ENCODE assay signal across 8 mouse cellular contexts in the genomic region with DNA sequence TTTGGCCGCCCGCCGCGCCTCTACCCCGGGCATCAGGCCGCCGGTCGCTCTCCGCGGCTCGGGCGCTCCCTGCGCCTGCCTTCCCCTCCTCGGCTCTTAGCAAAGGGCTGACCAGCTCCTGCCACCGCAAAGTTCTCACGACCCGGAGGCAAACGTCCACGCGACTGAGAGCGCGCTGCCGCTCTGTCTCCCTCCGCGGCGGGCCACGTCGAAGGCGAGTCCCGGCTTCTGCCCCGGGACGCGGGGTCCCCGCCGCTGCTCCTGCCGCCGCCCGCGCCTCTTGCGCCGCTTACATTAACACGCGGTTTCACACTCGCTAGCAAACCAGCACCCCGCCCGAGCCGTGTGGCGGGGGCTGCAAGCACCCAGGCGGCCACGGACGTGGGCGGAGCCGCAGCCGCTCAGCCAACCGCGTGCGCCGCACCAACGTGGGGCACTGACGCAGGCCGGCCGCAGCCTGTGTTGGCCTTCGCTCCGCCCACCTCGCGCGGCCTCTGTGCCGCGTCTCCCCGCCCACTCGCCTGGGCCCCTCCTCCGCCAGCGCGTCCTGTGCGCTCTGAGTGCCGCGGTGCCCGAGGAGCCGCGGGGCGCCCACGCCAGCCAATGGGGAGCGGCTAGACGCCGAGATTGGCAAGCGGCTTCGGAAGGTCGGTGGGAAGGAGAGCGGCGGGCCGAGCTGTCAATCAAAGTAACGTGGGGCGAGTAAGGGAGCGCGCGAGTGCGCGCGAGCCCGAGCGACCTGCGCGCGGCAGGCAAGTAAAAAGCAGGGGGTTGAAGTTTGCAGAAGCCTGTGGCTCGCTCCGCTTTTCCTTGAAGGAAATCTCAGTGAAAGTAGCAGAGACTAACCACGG. TPM values are rescaled to one million over a fixed set of nuclear protein-coding genes. Genes with fewer than 3 reads are reported as not detected.
A peak's percentile ranks its signal among the peaks of the same experiment; 100 is the strongest.
DNase-seq lines count a peak whose midpoint lies in the region; ATAC-seq and TF ChIP-seq lines count a peak whose summit lies in the region.

Gene Tle1, minus strand, starts transcription at position 361 of the 851 bp plus-strand sequence.

- peak within 1 kb of the TSS; percentile 96 for H3K4me3 ChIP-seq in forebrain, embryonic 10.5 days
- H3K4me3 ChIP-seq in heart, embryonic 15.5 days: peak within 1 kb of the TSS; percentile 75
- peak within 1 kb of the TSS; percentile 84 to 87 for H3K4me3 ChIP-seq in liver, embryonic 14.5 days (ENCODE audit: insufficient read depth in 1 of 2, low read depth in 2 of 2, low read length in 2 of 2)
- peak within 1 kb of the TSS; percentile 89 for H3K4me3 ChIP-seq in neural tube, embryonic 11.5 days (ENCODE audit: low read depth, low read length)
- H3K4me3 ChIP-seq in stomach, postnatal 0 days (ENCODE audit: low read depth, low read length): peak within 1 kb of the TSS; percentile 77

- H3K27ac ChIP-seq in forebrain, embryonic 10.5 days: peak within 1 kb of the TSS; percentile 98
- H3K27ac ChIP-seq in heart, embryonic 15.5 days: peak within 1 kb of the TSS; percentile 91
- peak within 1 kb of the TSS; percentile 59 for H3K27ac ChIP-seq in liver, embryonic 14.5 days
- H3K27ac ChIP-seq in neural tube, embryonic 11.5 days (ENCODE audit: low read depth, low read length): peak within 1 kb of the TSS; percentile 85
- peak within 1 kb of the TSS; percentile 95 for H3K27ac ChIP-seq in stomach, postnatal 0 days (replicated peaks)

- ATAC-seq in CD4-positive, CD25-positive, alpha-beta regulatory T cell, adult 4 months: peak; percentile 83
- peak; percentile 98 for ATAC-seq in heart, embryonic 15.5 days (replicated peaks; ENCODE audit: insufficient number of reproducible peaks, insufficient read depth, low FRiP score, low read depth)
- ATAC-seq in liver, embryonic 14.5 days (ENCODE audit: insufficient read depth): peak; percentile 92
- peak; percentile 95 for ATAC-seq in neural tube, embryonic 11.5 days (ENCODE audit: insufficient read depth, low FRiP score, low TSS enrichment)
- ATAC-seq in stomach, postnatal 0 days (ENCODE audit: low FRiP score, low TSS enrichment): peak; percentile 98

- H3K9me3 ChIP-seq in forebrain, embryonic 10.5 days: no peaks in the 10 kb centered on the region
- H3K9me3 ChIP-seq in heart, embryonic 15.5 days (replicated peaks): no peaks in the 10 kb centered on the region
- no peaks in the 10 kb centered on the region for H3K9me3 ChIP-seq in liver, embryonic 14.5 days (ENCODE audit: control insufficient read depth, low read length)
- H3K9me3 ChIP-seq in neural tube, embryonic 11.5 days (ENCODE audit: control insufficient read depth, low read length): no peaks in the 10 kb centered on the region
- H3K9me3 ChIP-seq in stomach, postnatal 0 days (ENCODE audit: control insufficient read depth, low read length): no peaks in the 10 kb centered on the region

- peaks cover 59% of the 10 kb centered on the region for H3K4me1 ChIP-seq in forebrain, embryonic 10.5 days
- H3K4me1 ChIP-seq in heart, embryonic 15.5 days (replicated peaks): peaks cover 30% of the 10 kb centered on the region
- H3K4me1 ChIP-seq in liver, embryonic 14.5 days (replicated peaks; ENCODE audit: control insufficient read depth in 2 of 2, insufficient read depth in 2 of 2, low read length in 1 of 2): peaks cover 3 to 4% of the 10 kb centered on the region in 2 experiments; a peak in 3 of 4 replicates
- H3K4me1 ChIP-seq in neural tube, embryonic 11.5 days (ENCODE audit: control insufficient read depth, insufficient read depth, low read length): peaks cover 13% of the 10 kb centered on the region; the same call in 1 of the 2 replicates
- peaks cover 3% of the 10 kb centered on the region; the same call in 1 of the 2 replicates for H3K4me1 ChIP-seq in stomach, postnatal 0 days (replicated peaks; ENCODE audit: control insufficient read depth, insufficient read depth)

- WGBS in forebrain, embryonic 10.5 days: under 1% methylated on average over 106 of the region's 107 CpGs
- under 1% methylated on average over 97 of the region's 107 CpGs for WGBS in heart, embryonic 15.5 days
- WGBS in liver, embryonic 14.5 days (ENCODE audit: insufficient replicate concordance): under 1% methylated on average over 105 of the region's 107 CpGs
- WGBS in neural tube, embryonic 11.5 days: under 1% methylated on average over 97 of the region's 107 CpGs
- WGBS in stomach, postnatal 0 days: under 1% methylated on average over 103 of the region's 107 CpGs

- peak; percentile 91 for DNase-seq in c-Kit-positive CD71-negative TER-119-negative erythroid progenitor cells, embryonic 14.5 days (ENCODE audit: low read depth)
- peak; percentile 98 for DNase-seq in forebrain, embryonic 10.5 days (ENCODE audit: extremely low spot score, low spot score)
- DNase-seq in kidney, postnatal 25 days: peak; percentile 99 to 100
- DNase-seq in liver, embryonic 14.5 days (ENCODE audit: low read depth in 3 of 3, low spot score in 3 of 3): peak; percentile 82 to 93 (median 90)
- DNase-seq in neural tube, embryonic 11.5 days (ENCODE audit: low spot score): peak; percentile 100
- DNase-seq in stomach, postnatal 0 days (ENCODE audit: low spot score): peak; percentile 100

- no peak for TF ChIP-seq CTCF in liver, embryonic 14.5 days (IDR thresholded peaks at IDR 0.05; ENCODE audit: low read depth)
- TF ChIP-seq CTCF in stomach, postnatal 0 days (IDR thresholded peaks at IDR 0.05; ENCODE audit: low read depth): no peak

- H3K27me3 ChIP-seq in forebrain, embryonic 10.5 days (ENCODE audit: poor library complexity, severe bottlenecking): peaks cover 8% of the 10 kb centered on the region
- peaks cover 48% of the 10 kb centered on the region for H3K27me3 ChIP-seq in heart, embryonic 15.5 days
- H3K27me3 ChIP-seq in liver, embryonic 14.5 days (ENCODE audit: control insufficient read depth, insufficient read depth, low read length): peaks cover 22% of the 10 kb centered on the region
- no peaks in the 10 kb centered on the region for H3K27me3 ChIP-seq in neural tube, embryonic 11.5 days (ENCODE audit: control insufficient read depth, insufficient read depth, low read length)
- no peaks in the 10 kb centered on the region for H3K27me3 ChIP-seq in stomach, postnatal 0 days (ENCODE audit: control insufficient read depth, insufficient read depth, low read length)

- H3K4me2 ChIP-seq in heart, embryonic 15.5 days: peak within 1 kb of the TSS; percentile 94
- H3K4me2 ChIP-seq in liver, embryonic 14.5 days (ENCODE audit: low read depth): peak within 1 kb of the TSS; percentile 97
- H3K4me2 ChIP-seq in neural tube, embryonic 11.5 days (ENCODE audit: low read depth): peak within 1 kb of the TSS; percentile 74
- peak within 1 kb of the TSS; percentile 84 for H3K4me2 ChIP-seq in stomach, postnatal 0 days (replicated peaks; ENCODE audit: low read depth)

- H3K9ac ChIP-seq in heart, embryonic 15.5 days: peak within 1 kb of the TSS; percentile 69
- H3K9ac ChIP-seq in liver, embryonic 14.5 days (replicated peaks): peak within 1 kb of the TSS; percentile 74
- H3K9ac ChIP-seq in neural tube, embryonic 11.5 days (ENCODE audit: low read length): peak within 1 kb of the TSS; percentile 88
- H3K9ac ChIP-seq in stomach, postnatal 0 days (ENCODE audit: low read length): peak within 1 kb of the TSS; percentile 80

- no peak for TF ChIP-seq EP300 in liver, embryonic 14.5 days (IDR thresholded peaks at IDR 0.05; ENCODE audit: low read depth)
- TF ChIP-seq EP300 in stomach, postnatal 0 days (optimal IDR thresholded peaks at IDR 0.05): no peak

- H3K36me3 ChIP-seq in forebrain, embryonic 10.5 days (replicated peaks): peaks cover 13% of the 10 kb centered on the region
- no peaks in the 10 kb centered on the region for H3K36me3 ChIP-seq in heart, embryonic 15.5 days
- no peaks in the 10 kb centered on the region; the same call in 1 of the 2 replicates for H3K36me3 ChIP-seq in liver, embryonic 14.5 days (replicated peaks; ENCODE audit: control insufficient read depth, insufficient read depth, low read depth)
- H3K36me3 ChIP-seq in neural tube, embryonic 11.5 days (ENCODE audit: control insufficient read depth, insufficient read depth, low read length): no peaks in the 10 kb centered on the region
- no peaks in the 10 kb centered on the region for H3K36me3 ChIP-seq in stomach, postnatal 0 days (ENCODE audit: control insufficient read depth, insufficient read depth, low read length)

RNA-seq across cellular contexts. Expression of gene Tle1, which starts in this region (rescaled TPM):
- polyA plus RNA-seq in CD4-positive, CD25-positive, alpha-beta regulatory T cell, adult 4 months (2017; shearing (Covaris generic)): 1 to 10 TPM; 1.1 to 1.3 TPM
- 39.2 and 39.8 TPM in 2 replicates for polyA plus RNA-seq in forebrain, embryonic 10.5 days (2016; fragmentation: Nextera tagmentation; extraction: Ambion mirVana)
- polyA plus RNA-seq in heart, embryonic 15.5 days (2015; fragmentation: Nextera tagmentation; extraction: Ambion mirVana): 6.1 and 10.1 TPM in 2 replicates
- polyA plus RNA-seq in liver, embryonic 14.5 days (2012; rRNA removed): 9.1 and 9.4 TPM in 2 replicates
- polyA plus RNA-seq in liver, embryonic 14.5 days (2014; fragmentation: Nextera tagmentation; extraction: Ambion mirVana): 5.8 and 7.7 TPM in 2 replicates
- polyA plus RNA-seq in neural tube, embryonic 11.5 days (2014; fragmentation: Nextera tagmentation; extraction: Ambion mirVana): 46.4 and 51.9 TPM in 2 replicates
- 10.0 and 11.3 TPM in 2 replicates for polyA plus RNA-seq in stomach, postnatal 0 days (2015; fragmentation: Nextera tagmentation; extraction: Ambion mirVana)

Comparison
In these comparisons a context has a peak if more than half of its experiments do, and no peak if none do; other contexts are left out.
1. Peak in every context shown above with its lines: DNase-seq, ATAC-seq, H3K4me3 ChIP-seq and H3K27ac ChIP-seq.